Mouse (Mus musculus) gastrocnemius, postnatal 4 days (tissue): ENCODE measurements around the gene Mnat1. TPM values are rescaled to one million over a fixed set of nuclear protein-coding genes. Genes with fewer than 3 reads are reported as not detected.
"Not testable (repeated sequence)": the region's sequence is repeated elsewhere in the genome, so short reads cannot be mapped to it uniquely, and the experiment has no call there.

Source experiments
- DNase-seq, 2 experiments: peaks; one replicate each; pipeline ENCODE4 v3.0.0; 2021 to 2022; ENCODE audit warnings: low spot score in 2 of 2, mixed read lengths in 2 of 2
- total RNA-seq, 2 experiments: library from RNA; stranded (reverse); gene quantifications; 2 replicates each; pipeline ENCODE4 v1.2.3; 2021

The Mnat1 gene
- total RNA-seq, 2 experiments from 2014 or later, result 35.7 to 36.0 TPM

DNA sequence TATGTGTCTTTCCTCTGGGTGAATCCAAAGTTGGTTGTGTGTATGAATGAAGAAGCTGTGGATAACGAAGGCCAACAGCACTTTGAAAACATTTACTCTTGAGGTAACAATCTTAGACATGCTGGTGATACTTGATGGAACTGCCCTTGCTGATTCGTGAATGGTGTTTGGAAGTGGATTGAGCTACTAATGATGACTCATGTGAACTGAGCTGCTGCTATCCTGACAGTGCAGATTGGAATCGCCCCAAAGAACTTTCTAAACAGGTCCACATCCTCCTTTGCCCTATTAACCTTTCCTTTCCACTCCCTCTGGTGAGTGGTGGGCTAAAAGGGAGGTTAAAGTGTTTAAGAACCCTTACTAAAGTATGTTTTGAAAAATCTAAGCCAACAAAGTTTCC lies 17.2 kb downstream of the Mnat1 start:
- DNase-seq, result no peak

DNA sequence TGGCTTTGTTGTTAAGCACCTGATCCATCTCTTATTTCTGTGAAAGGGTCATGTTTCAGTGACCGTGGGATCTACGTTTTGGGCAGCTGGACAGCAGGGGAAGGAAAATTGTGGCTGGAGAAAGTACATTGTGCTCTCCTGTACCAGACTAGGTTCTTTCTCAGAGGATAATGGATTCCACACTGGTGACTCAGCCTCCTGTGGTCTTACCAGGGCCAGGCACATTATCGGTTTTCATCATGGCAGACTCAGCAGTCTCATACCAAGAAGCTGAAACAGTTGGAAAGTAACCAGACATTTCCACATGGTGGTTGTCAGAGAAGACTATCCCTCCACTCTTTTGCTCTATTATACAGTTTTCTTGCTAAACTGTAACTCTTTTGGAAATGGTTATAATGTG lies 23.7 kb downstream of the Mnat1 start:
- DNase-seq, result no peak

DNA sequence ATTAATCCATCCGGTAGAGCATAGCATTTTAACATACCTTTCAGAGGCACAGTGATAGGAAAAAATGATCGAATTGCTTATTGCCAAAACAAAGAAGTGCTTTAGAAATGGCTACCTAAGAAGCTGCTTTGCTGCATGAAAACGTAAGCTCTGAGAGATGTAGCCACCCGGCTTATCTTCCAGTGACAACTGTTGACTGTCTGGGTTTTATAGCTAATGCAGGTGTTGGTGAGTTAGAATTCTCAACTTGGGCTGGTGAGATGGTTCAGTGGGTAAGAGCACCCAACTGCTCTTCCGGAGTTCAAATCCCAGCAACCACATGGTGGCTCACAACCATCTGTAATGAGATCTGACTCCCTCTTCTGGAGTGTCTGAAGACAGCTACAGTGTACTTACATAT lies 27.5 kb downstream of the Mnat1 start:
- not testable (repeated sequence) for DNase-seq

GRCm38 (mm10) chr12:73154150-73154549 lies 30.6 kb downstream of the Mnat1 start:
- DNase-seq, result no peak

GRCm38 (mm10) chr12:73160341-73160740 lies 36.8 kb downstream of the Mnat1 start:
- no peak for DNase-seq

GRCm38 (mm10) chr12:73162408-73163181 lies 39.1 kb downstream of the Mnat1 start:
- DNase-seq, result no peak

DNA sequence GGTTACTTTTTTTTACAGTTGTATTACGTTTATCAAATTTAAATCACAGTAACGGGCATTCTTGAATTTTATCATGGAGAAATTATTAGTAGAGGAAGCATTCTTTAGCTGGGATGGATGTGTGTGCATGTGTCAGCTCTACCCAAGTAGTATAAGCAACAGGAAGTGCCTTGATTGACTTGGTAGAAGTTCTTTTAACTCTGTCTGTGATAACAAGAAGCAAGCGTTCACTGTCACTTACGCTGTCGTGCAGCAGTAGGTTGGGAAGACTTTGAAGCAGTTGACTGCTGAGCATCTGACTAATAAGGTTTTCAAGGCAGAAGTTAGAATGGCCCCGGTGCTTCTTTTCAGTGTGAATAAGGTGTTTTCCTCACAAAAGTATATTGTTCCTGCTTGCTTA lies 47.3 kb downstream of the Mnat1 start:
- no peak for DNase-seq

GRCm38 (mm10) chr12:73183896-73184295 lies 60.4 kb downstream of the Mnat1 start:
- no peak for DNase-seq

DNA sequence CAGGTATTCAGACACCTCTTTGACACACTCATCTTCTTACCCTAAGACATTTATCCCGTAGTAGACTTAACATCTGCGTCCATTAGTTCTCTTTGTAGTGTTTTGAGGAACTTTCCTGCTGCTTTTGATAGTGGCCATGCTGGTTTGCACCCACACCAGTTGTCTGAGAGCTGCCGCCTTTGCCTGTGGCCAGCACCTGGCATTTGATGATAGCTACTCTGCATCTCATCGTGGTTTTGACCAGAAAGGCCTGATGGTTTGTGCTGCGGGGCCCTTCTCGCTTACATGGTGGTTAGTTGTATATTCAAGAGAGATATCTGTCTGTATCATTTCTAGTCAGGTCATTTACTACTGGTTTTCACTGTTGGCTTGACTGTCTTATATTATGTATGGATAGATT lies 73.8 kb downstream of the Mnat1 start:
- DNase-seq, result no peak

- DNase-seq, result no peak
These were observed 74.9 kb downstream of the Mnat1 start for GRCm38 (mm10) chr12:73198451-73198850.

- no peak for DNase-seq
These were observed 75.9 kb downstream of the Mnat1 start for GRCm38 (mm10) chr12:73199375-73199774.

- no peak for DNase-seq
These were observed 78.1 kb downstream of the Mnat1 start for GRCm38 (mm10) chr12:73201587-73201986.

DNA sequence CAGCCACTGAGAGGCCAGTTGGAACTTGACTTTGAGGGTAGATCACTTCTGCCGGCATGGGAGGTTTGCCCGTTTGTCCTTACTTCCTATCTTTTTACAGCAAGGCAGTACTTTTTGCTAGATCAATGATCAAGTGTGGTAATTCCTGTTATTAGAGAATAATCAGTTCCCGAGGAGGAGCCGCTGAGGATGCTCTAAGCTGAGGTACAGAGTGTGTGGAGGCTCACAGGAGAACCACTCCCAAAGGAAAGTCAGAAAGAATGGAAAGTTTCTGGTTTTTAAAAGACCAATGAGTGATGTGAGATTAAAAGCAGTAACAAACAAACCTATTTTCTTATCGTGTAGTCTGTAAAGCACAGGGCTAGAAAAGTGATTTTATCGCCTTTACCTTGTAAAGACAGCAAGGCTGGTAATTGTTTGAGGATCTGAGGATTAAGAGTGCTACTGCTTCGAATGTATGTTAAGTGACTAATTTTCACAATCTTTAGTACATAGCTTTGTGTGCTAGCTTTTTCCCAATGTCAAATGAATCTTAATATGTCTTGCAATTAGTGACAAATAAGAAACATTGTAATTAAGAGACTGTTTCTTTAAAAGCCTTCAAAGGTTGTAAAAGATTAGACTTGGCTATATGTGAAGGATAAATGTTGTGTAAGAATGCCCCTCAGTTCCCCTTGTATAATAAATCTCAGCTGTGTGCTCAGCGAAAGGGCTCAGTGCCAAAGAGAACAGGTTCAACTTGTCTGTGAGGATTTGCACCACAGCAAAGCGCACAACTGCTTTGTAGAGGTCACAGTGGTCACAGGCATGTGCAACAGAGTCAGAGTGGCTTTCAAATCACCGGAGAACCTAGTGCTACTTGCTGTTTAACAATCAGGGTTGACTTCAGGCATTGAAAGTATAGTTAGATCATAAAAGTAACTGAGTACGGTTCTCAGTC lies 82.5 kb downstream of the Mnat1 start:
- DNase-seq, result peak in 1 of 2 experiments; percentile 39

DNA sequence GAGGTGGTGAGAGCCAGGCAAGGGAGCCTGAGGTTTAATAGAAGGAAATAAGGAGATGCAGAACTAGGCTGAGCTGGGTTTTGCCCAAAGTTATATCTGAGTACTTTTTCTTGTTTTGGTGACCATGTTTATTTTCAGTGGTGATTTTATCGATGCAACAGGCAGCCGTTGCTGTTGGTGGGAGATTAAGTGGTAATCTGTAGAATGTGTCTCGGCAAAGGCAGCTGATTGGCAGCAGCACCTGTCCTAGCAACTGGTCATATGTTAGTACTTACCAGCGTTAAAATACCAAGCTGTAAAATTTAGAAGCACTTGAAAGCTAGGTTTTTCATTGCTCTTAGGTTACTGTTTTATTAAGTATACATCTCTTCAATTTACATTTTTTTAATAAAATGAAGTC lies 83.5 kb downstream of the Mnat1 start:
- DNase-seq, result peak in 1 of 2 experiments; percentile 16

DNA sequence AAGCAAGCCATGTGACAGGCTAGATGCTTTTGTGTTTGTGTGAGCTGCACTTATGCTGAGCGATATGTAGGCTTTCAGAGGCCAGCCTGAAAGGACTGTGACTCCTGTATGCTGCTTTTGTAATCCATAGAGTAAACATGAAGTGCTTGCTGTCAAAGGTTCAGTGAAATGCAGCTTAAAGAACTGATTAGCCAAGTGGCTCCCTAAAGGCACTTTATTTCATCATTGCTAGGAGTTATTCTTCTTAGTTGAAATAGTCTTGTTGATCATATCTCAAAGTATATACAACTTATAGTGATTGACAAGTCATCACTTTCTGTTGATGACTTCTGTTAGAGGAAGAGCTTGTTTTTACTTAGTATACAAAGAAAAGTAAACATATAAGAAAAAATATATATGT lies 83.9 kb downstream of the Mnat1 start:
- DNase-seq, result no peak

DNA sequence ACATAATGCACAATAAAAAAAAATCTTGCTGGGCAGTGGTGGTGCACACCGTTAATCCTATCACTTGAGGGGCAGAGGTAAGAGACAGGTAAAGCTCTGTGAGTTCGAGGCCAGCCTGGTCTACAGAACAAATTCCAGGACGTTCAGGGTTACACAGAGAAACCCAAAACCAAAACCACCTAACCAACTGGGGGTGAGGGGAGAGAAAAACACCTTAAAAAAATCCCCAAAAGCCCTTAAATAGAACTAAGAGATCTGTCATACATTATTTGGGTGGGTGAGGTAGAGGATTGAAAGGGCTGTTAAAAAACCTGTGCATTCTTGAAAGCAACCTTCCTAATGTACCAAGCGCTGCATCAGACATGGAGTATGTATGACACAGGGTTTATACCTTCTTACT lies 85.0 kb downstream of the Mnat1 start:
- DNase-seq, result no peak

DNA sequence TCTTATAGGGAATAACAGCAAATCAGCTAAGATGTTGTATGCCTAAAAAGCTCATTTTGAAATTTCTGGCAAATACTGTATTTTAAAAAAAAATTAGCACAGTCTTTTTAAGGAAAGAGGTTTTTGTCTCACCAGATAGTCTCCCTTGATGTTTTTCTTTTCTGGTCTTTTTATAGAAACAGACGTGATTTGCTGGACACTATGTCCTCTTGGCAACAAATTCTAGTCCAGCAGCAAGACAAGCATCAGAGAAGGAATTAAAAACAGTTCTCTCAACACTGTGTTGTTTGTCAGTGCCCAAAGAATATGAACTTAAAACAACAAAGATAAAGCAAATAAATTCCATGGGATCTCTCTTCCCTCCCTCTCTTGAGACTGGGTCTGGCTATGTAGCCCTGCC lies 85.6 kb downstream of the Mnat1 start:
- DNase-seq, result no peak

DNA sequence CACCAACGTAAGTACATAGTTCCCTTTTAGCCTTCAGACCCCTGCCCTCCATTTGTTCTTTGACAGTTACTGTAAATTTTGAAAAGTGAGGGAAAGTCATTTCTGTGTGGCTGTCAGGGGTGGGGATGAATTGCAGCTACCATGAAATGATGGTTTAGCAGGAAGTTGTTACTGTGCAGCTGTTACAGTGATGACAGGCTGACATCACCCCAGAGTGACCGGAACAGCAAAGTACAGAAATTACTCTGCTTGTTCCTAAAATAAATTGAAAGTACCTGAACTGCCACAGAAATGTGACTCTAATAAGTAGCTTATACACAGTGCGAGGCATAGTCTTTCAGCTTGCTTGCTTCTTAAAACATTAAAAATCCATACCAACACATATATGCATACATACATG lies 86.9 kb downstream of the Mnat1 start:
- DNase-seq, result no peak

- DNase-seq, result no peak
These were observed 92.3 kb downstream of the Mnat1 start for GRCm38 (mm10) chr12:73215773-73216172.

DNA sequence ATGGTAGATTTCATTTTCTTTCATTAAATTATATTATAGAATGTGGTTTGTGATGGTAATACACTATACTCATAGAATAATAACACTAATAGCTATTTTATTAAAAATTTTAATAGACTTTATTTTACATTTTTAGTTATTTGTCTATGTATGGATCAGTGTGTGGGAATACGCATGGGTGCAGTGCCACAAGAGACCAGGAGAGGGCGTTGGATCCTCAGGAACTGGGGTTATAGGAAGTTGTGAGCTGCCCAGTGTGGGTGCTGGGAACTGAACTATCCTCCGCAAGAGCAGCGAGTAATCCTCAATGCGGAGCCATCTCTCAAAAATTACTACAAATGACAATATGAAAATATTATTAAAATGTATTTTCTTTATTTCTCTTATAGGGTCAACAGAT lies 95.1 kb downstream of the Mnat1 start:
- DNase-seq, result no peak

DNA sequence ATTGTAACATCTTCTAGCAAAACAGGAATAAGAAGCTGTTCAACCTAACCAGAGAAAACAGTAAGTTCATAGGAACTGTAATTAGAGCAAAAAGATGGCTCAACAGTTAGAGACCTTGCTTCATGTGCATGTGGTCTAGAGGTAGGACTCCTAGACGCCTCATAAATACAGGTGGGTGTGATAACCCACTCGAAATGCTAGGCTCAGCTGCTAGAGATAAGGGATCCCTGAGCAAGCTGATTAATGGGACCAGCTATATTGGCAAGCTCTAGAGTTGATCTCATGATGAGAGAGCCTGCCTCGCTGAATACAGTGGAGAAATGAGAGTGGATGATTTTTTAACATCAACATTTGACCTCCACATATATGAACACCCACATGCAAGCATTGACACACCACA lies 97.7 kb downstream of the Mnat1 start:
- no peak for DNase-seq

GRCm38 (mm10) chr12:73223872-73224271 lies 100.4 kb downstream of the Mnat1 start:
- no peak for DNase-seq
